Mouse (Mus musculus): ENCODE measurements around the gene Aff4. TPM values are rescaled to one million over a fixed set of nuclear protein-coding genes. Genes with fewer than 3 reads are reported as not detected.
A peak's percentile ranks its signal among the peaks of the same experiment; 100 is the strongest.
"Not testable (repeated sequence)": the region's sequence is repeated elsewhere in the genome, so short reads cannot be mapped to it uniquely, and the experiment has no call there.

Gene Aff4
- total RNA-seq, 2 experiments from 2014 or later = 157 to 207 TPM

DNA sequence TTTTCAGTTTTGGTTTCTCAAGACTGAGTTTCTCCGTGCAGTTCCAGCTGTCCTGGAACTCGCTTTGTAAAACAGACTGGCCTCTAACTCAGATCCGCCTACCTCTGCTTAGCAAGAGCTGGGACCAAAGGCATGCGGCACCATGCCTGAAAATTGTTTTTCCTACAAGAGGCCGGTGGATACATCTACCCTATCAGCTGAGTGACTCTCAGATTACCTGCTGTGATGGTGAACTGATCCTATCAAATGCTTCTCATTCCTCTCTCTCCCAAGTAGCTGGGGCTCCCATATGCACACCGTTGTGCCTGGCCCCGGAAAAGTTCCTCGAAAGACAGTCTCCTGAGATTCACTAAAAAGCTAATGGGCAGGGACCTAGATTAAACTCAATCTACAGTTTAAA, 12.9 kb upstream of the Aff4 start:
- DNase-seq = no peak

DNA sequence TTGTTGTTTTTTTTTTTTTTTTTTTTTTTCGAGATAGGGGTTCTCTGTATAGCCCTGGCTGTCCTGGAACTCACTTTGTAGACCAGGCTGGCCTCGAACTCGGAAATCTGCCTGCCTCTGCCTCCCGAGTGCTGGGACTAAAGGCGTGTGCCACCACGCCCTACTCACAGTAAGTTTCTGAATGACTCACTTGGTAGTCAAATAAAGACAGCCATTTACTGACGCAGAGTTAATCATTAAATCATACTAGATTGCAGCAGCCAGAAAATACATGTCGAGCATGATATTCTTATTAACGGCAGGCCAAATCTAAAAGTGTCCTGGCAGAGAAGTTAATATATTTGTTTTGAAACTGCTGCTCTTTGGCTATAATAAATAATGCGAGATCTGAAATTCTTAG, 9.6 kb upstream of the Aff4 start:
- not testable (repeated sequence) for DNase-seq

- DNase-seq = no peak
Observed at GRCm38 (mm10) chr11:53342711-53343110, 7.9 kb upstream of the Aff4 start.

GRCm38 (mm10) chr11:53345328-53345727, 5.3 kb upstream of the Aff4 start:
- DNase-seq = no peak

DNA sequence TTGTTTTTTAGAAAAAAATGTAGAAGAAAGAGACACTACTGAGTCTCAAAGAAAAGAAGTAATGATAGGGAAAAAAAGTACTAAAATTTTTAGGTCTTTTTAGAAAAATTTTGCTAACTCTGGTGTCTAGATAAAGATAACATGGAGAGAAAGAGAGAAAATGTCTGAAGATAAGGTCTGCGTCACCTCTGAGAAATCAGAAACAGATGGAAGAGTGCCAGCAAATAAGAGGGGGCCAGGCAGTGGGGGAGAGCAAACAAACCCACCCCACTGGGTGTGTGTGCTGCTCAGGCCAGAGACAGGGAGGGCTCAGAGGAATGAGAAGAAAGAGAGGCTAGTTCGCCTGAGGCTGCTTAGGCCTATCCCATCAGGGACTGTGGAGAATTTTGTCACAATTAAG, 4.9 kb upstream of the Aff4 start:
- no peak for DNase-seq

DNA sequence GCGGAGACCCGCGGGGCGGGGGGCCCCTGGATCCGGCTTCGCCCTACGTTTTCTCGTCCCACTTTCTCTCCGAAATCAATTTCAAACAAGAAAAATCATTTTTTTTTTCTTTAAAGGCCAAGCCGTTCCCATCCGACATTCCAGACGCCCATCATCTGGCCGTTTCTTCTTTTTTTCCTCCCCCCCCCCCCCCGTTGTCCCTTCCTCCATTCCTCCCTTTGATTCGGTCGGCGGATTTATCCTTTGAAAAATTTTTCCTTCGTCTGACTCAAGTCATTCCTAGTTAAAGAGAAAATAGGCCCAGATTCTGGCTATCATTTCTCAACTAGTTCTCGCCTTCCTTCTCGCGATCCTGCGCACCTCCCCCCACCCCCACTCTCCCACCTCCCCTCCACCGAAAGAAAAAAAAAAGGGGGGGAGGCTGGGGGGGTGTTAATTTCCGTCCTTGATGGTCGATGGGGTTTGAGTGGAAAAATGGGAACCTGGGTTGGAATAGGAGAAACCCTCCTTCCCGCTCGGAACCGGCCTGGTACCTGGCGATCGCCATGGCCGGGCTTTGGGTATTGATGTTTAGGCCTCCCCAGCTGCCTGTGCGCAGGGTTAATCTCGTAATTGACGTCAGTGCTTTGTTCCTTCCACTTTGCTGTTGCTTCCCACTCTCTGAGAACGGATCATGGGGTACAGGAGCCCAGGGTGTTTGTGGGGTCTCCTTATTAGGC, 750 bp downstream of the Aff4 start:
- peak; percentile 54 to 63 for DNase-seq

DNA sequence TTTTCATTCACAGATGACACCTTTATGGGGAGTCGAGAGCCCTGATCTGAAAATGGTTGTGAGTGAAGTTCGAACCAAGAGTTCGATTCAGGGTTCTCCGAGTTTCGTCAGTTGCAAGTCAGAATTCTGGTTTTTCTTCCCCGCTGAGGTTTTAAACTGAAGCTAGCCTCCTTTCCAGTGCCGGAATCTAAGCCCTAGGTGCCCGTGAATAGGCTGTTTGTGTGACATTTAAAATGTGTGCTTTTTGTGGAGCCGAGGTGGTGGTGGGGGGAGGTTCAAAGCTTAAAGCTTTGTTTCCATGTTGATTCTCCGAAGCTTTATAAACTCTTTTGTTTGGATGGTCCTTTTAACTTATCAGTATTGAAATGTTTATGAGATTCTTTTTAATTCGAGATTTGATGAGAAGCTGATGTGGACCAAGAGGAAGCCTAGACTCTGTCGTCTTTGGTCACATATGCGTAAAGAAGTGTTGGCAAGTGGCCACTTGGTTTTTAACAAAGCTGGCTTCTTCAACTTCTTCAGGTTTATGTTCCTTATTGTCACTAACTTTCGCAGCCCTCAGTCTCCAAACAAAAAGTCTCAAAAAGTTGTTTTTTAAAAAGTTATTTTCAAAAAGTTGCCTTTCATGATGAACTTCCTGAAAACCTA, 1.4 kb downstream of the Aff4 start:
- DNase-seq = peak in 1 of 2 experiments; percentile 11

DNA sequence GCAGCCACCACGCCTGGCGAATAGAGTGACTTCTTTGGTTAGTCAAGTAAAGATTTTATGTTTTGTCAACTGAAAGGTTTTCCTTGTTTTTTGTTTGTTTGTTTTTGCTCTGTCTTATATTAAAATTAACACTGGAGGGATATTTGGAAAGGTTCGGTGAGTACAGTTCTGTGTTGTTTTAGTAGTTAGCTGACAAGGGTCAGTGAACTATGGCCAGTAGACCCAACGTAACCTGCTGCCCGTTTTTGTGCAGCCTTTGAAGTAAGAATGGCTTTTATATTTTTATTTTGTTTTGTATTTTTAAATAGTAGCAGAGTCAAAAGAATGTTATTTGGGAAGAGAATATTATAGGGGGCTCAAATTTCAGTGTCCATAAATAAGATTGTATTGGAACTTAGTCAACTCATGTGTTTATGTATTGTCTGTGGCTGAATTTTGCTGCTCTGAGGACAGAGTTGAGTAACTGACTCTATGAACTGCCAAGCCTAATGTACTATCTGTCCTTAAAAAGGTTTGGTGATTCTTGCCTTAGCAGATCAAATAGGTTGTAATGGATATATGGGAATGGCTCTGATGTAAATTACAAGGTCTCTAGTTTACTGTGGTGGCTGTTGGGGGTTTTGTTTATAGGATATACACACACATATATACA, 8.0 kb downstream of the Aff4 start:
- DNase-seq = no peak

DNA sequence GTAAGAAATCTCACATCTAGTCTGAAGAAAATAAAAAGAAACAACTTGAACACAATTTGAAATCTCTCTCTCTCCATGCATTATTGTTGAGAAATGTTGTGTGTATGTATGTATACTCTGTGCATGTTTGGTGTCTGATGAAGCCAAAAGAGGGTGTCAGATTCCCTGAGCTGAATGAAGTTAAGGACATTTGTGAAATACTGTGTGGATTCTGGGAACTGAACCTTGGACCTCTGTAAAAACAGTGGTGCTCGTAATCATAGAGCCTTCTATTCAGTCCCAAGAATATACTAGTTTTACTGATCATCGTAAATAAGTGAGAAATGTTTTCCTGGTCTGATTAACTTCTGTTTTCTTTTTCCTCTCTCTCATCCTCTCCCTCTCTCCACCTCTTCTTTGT, 16.4 kb downstream of the Aff4 start:
- DNase-seq = no peak

DNA sequence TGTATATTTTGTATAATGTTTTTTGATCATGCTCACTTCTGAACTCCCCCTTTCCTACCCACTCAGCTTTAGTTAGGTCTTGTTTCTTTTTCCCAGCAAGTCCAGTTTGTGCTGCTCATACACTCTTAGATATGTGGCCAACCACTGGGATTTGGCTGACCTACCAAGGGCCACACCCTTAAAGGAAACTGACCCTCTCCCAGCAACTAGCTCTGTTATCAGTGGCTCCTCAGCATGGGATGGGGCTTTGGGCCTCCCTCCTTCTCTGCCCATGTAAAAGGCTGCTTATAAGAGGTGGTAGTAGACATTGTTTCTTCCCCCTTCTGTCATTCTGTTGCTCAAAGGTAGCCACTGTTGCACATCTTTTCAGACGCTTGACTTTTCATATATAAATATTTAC, 28.3 kb downstream of the Aff4 start:
- peak in 1 of 2 experiments; percentile 8 for DNase-seq

DNA sequence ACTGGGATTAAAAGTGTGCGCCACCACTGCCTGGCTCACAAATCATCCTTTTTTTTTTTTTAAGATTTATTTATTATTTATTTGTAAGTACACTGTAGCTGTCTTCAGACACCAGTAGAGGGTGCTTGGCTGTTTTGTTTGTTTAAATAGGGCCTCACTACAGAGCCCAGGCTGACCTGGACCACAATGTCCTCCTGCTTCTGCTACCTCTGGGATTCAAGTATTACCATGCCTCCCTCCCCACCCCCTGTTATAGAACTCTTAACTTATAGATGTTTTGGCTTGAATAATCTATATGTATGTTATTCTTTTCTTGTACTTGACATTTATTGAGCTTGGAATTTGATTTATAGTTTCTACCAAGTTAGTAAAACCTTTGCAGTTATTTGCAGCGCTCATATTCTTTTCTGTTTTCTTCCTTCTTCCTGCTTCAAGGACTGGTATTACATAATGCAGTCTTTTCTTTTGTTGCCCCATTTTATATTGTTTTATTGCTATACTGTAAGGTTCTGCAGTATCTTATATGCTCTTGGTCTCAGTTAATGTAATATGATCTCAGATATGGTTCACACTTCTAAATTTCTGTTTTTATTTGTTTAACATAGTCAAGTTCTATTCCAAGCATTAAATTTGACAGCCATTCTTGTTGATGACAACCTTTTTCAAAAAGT, 33.3 kb downstream of the Aff4 start:
- DNase-seq = no peak

DNA sequence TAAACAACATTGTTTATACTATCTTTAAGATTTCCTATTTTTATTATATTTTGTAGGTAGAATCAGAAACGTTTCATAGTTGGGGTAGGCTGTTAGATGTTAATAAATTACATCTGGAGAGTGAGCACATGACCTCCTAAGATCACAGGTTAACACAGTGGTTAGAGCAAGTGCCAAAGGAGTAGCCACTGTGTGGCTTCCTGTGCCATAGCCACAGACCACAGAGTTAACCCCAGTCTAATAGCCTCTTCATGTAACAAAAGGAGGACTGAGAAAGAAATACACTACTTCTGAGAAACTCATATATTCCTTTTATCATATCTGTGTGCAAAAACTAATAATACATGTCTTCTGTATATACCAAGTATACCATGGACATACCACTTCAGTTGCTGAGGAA, 43.2 kb downstream of the Aff4 start:
- DNase-seq = no peak

DNA sequence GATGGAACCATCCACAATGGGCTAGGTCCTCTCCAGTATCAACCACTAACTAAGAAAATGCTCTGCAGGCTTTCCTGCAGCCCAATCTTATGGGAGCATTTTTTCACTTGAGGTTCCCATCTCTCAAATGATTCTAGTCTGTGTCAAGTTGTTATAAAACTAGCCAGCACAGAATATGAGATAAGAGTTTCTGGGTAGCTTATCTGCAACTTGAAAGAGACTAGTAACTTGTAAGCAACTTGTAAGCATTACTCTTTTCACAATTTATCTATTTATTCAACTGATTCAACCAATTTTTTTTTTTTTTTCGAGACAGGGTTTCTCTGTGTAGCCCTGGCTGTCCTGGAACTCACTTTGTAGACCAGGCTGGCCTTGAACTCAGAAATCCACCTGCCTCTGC, 53.0 kb downstream of the Aff4 start:
- no peak for DNase-seq

GRCm38 (mm10) chr11:53411738-53412137, 61.1 kb downstream of the Aff4 start:
- DNase-seq = peak in 1 of 2 experiments; percentile 18

DNA sequence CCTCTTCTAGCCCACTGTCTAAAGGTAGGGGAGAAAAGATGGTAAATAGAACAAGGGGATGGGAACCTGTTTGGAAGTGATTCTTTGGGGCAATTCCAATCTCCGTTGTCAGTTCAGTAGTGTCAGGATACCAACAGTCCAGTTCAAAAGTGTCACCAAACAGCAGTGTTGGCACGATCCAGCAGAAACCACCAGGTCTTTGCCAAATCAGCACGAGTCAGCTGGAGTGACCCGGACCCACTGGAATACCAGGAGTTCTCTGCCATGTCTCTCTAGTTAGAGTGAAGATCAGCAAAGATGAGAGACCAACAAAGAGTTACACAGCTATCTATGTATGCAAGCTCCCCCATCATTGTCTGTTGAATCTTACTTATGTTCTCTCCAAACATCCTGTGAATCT, 63.2 kb downstream of the Aff4 start:
- no peak for DNase-seq

DNA sequence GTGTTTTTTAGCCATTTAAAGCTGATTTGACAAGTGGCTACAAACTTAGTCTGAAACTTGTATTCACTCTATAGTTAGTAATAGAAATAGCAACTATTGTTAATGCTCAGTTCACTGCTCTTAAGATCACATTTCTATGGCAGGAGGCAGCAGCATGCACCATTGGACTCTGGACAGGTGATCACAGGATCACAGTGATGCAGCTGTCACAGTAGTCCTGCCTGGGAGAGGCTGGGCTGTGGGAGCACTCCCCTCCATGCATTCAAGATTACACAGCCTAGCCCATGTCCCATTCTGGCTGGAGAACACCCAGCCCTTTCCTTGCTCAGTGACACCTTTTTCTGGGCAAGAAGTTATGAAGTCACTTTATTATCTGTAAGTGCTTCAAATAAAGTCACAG, 67.4 kb downstream of the Aff4 start:
- no peak for DNase-seq

GRCm38 (mm10) chr11:53423036-53423435, 72.4 kb downstream of the Aff4 start, which contains the start of gene Leap2:
Gene Leap2 (minus strand): TSS chr11:53423170.
- no peak for DNase-seq

DNA sequence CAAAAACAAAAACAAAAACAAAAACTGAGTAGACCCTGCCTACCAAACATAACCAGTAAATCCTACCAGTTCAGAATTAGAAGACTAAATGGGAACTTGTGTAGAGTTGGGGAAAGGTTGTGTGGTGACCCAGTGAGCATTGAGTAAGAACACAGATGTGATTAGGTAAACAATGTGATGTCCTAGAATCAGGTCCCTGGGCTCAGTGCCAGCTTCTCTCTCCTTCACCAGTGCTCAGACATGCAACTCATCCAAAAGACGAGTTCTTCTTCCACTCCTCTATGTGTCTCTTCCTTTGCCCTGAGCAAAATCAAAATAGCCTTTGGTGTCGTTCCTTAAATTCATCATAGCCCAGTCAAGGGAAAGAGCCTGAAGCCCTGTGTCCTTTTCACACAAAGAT, 74.2 kb downstream of the Aff4 start:
- DNase-seq = peak; percentile 49 to 59

- no peak for DNase-seq
Observed at GRCm38 (mm10) chr11:53425251-53425650, 74.6 kb downstream of the Aff4 start.

DNA sequence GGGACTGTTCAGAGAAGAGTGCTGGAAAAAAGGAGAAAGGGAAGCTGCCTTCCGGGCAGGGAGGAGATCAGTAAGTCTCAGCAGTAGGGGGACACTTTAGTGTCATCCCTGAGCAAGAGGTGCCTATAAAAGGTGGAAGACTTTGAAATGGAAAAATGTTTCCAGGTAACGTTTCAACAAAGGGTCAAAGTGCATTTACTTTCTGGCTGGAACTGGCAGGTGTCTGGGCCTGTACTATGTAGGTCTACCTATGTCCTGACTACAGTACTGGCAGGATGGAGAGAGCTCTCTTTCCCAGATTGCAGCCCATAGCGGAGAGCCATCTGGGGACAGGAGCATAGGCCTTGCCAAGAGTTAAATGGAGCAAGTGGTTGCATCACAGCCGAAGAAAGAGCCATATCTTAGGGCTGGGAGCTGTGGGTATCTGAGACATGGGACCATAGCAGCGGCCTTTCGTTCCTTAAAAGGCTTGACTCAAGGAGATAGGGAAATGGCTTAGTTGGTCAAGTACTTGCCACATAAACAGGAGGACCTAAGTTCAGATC, 75.2 kb downstream of the Aff4 start:
- peak in 1 of 2 experiments; percentile 35 for DNase-seq

GRCm38 (mm10) chr11:53426914-53427313, 76.3 kb downstream of the Aff4 start:
- DNase-seq = not testable (repeated sequence)

DNA sequence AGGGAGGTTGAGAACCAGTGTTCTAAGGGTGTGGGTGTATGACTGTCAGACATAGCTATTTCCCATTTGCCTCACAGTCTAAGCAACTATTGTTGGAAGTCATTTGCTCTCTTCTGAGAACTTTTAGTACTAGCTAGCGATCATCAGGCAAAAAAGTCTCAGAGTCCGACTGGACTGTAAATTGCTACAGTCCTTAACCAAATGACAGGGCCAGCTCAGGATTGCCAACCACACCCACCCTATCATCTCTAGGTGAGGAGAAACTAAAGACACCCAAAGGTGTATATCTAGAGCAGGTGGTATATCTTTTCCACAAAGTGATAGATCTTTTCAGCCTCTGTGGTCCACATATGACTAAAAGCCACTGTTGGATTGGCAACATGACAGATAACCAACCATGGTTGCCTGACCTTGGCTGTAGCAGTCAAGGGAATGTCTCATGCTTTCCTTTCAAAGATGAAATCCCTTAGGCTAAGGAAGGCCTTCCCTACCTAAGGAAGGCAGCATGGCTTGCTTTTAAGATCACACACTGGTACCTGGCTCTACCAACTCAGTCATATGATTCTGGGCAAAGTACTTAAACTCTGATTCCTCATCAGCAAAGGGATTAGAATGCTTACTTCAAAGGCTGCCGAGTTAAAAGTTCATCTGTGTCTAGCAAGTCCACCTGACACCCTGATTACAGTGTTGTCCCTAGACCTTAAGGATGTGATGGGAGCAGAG, 77.5 kb downstream of the Aff4 start:
- DNase-seq = no peak
